Mouse (Mus musculus) neural tube, postnatal 0 days (tissue): ENCODE results near the gene Ablim2. TPM values are rescaled to one million over a fixed set of nuclear protein-coding genes. Genes with fewer than 3 reads are reported as not detected.

Experiments
- polyA plus RNA-seq: library from polyadenylated mRNA; unstranded; fragments of >200 nt; fragmentation: Nextera tagmentation; extraction: Ambion mirVana; gene quantifications from 2 replicates; pipeline ENCODE4 v1.2.1, GENCODE M21; 2015

The Ablim2 gene
- 33.3 and 38.1 TPM in 2 replicates for polyA plus RNA-seq

GRCm38 (mm10) chr5:35757639-35758001 lies at the start of gene Ablim2:
TSS of gene Ablim2 (plus strand) at chr5:35757880.

GRCm38 (mm10) chr5:35739536-35740278 lies 18.0 kb upstream of the Ablim2 start, which contains the start of gene Sh3tc1:
TSS of gene Sh3tc1 (minus strand) at chr5:35739987.

DNA sequence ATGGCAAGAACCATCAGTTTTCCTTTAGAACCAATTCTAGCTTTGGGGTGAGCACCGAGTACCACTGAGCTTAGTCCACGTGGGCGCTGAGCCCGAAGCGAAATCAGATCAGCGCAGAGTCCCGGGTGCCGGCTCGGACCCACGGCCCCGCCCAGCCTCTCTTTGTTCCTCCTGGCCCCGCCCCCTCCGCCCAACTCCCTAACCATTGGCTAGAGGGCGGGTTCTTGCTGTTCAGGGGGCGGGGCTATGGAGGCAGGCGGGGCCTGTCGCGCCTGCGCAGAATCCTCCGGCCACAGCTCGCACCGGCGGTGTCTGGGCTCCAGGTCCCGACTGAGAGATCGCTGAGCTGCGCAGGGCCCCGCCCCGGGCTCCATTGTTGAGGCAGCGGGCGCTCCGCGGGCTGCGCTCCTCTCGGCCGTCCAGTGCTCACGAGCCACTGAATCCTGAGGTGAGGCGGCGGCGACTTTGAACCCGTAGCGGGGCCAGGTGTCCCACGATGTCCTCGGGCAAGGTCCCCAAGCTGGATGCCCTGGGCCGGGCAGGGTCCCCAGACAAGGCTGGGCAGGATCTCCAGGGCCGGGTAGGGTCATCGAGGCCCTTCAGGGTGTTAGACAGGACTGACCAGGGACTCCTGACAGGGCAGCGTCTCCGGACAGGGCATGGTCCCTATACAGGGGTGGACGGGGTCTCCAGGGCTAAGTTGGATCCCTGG lies 135.6 kb downstream of the Ablim2 start, which contains the start of gene Afap1:
TSS of gene Afap1 (plus strand) at position 227 of the 712 bp plus-strand sequence.

Other genes starting within 250 kb of the Ablim2 start
- gene Cpz, start 232.2 kb upstream of the Ablim2 start, polyA plus RNA-seq, result 2.9 and 3.6 TPM in 2 replicates
- 3.8 and 4.8 TPM in 2 replicates for gene Trmt44, start 182.8 kb upstream of the Ablim2 start, polyA plus RNA-seq
- 13.4 and 14.5 TPM in 2 replicates for gene Acox3, start 174.8 kb upstream of the Ablim2 start, polyA plus RNA-seq
- gene Htra3, start 78.1 kb upstream of the Ablim2 start, polyA plus RNA-seq, result 25.6 and 29.3 TPM in 2 replicates
- gene Sh3tc1, start 17.9 kb upstream of the Ablim2 start, polyA plus RNA-seq, result 1.5 and 1.7 TPM in 2 replicates
- gene Afap1, start 135.4 kb downstream of the Ablim2 start, polyA plus RNA-seq, result 39.1 and 39.6 TPM in 2 replicates